8 mouse cellular contexts compared by ENCODE assay signal in genomic region chr13:105266746-105267145, GRCm38 (mm10). TPM values are rescaled to one million over a fixed set of nuclear protein-coding genes. Genes with fewer than 3 reads are reported as not detected.
A peak's percentile ranks its signal among the peaks of the same experiment; 100 is the strongest.
DNase-seq lines count a peak whose midpoint lies in the region; ATAC-seq and TF ChIP-seq lines count a peak whose summit lies in the region.

No protein-coding gene starts in this region.

- 52% methylated on average over 3 of the region's 3 CpGs for WGBS in forebrain, embryonic 12.5 days
- WGBS in kidney, embryonic 14.5 days: 63% methylated on average over 3 of the region's 3 CpGs
- WGBS in lung, embryonic 14.5 days: 55% methylated on average over 3 of the region's 3 CpGs

- no peak overlapping the region for H3K27ac ChIP-seq in forebrain, embryonic 12.5 days
- no peak overlapping the region for H3K27ac ChIP-seq in kidney, embryonic 14.5 days (ENCODE audit: low read depth, low read length)
- H3K27ac ChIP-seq in lung, embryonic 14.5 days (ENCODE audit: low read depth): no peak overlapping the region

- no peaks in the 10 kb centered on the region for H3K9me3 ChIP-seq in forebrain, embryonic 12.5 days
- no peaks in the 10 kb centered on the region for H3K9me3 ChIP-seq in kidney, embryonic 14.5 days (ENCODE audit: control insufficient read depth, low read length)
- no peaks in the 10 kb centered on the region for H3K9me3 ChIP-seq in lung, embryonic 14.5 days (ENCODE audit: low read depth, low read length)

- DNase-seq in adrenal gland, adult 2 months: peak; percentile 47
- no peak for DNase-seq in adrenal gland, adult 8-10 months
- DNase-seq in urinary bladder, postnatal 14 days (ENCODE audit: low spot score): peak; percentile 57
- no peak for DNase-seq in urinary bladder, postnatal 4 days (ENCODE audit: low spot score in 2 of 2)
- peak; percentile 88 for DNase-seq in lung, embryonic 14.5 days
- peak; percentile 4 for DNase-seq in skeletal muscle tissue, adult 2 months (ENCODE audit: low read depth, low spot score)

- H3K4me2 ChIP-seq in forebrain, embryonic 12.5 days: no peak overlapping the region
- H3K4me2 ChIP-seq in kidney, embryonic 14.5 days (replicated peaks; ENCODE audit: low read depth, low read length): no peak overlapping the region
- no peak overlapping the region for H3K4me2 ChIP-seq in lung, embryonic 14.5 days

- no peak overlapping the region for H3K4me3 ChIP-seq in forebrain, embryonic 12.5 days (replicated peaks)
- H3K4me3 ChIP-seq in kidney, embryonic 14.5 days (ENCODE audit: low read length): no peak overlapping the region
- no peak overlapping the region for H3K4me3 ChIP-seq in lung, embryonic 14.5 days (ENCODE audit: low read depth, low read length)

- peaks cover 7% of the 10 kb centered on the region; the same call in 1 of the 2 replicates for H3K36me3 ChIP-seq in forebrain, embryonic 12.5 days (replicated peaks)
- H3K36me3 ChIP-seq in kidney, embryonic 14.5 days (ENCODE audit: control insufficient read depth, insufficient read depth, low read length): no peaks in the 10 kb centered on the region
- no peaks in the 10 kb centered on the region for H3K36me3 ChIP-seq in lung, embryonic 14.5 days (ENCODE audit: insufficient read depth)

- ATAC-seq in forebrain, embryonic 12.5 days (ENCODE audit: low FRiP score): peak; percentile 69; the same call in 1 of the 2 replicates
- 0 out of 2 replicates have a peak, but pooled peaks have one; percentile 60 for ATAC-seq in kidney, embryonic 14.5 days (ENCODE audit: low FRiP score, low TSS enrichment)
- ATAC-seq in lung, embryonic 14.5 days (ENCODE audit: insufficient read depth): peak; percentile 71; the same call in 1 of the 2 replicates

- no peaks in the 10 kb centered on the region for H3K27me3 ChIP-seq in forebrain, embryonic 12.5 days
- H3K27me3 ChIP-seq in kidney, embryonic 14.5 days (ENCODE audit: control insufficient read depth, insufficient read depth, low read length): no peaks in the 10 kb centered on the region
- H3K27me3 ChIP-seq in lung, embryonic 14.5 days (ENCODE audit: insufficient read depth, low read length): no peaks in the 10 kb centered on the region

- H3K9ac ChIP-seq in forebrain, embryonic 12.5 days: no peak overlapping the region
- H3K9ac ChIP-seq in kidney, embryonic 14.5 days (ENCODE audit: low read depth, low read length): no peak overlapping the region
- H3K9ac ChIP-seq in lung, embryonic 14.5 days: no peak overlapping the region

- no peaks in the 10 kb centered on the region for H3K4me1 ChIP-seq in forebrain, embryonic 12.5 days
- no peaks in the 10 kb centered on the region for H3K4me1 ChIP-seq in kidney, embryonic 14.5 days (ENCODE audit: control insufficient read depth, insufficient read depth, low read length)
- H3K4me1 ChIP-seq in lung, embryonic 14.5 days (ENCODE audit: insufficient read depth): no peaks in the 10 kb centered on the region

- TF ChIP-seq CTCF in lung, embryonic 14.5 days (IDR thresholded peaks at IDR 0.05; ENCODE audit: low read depth): peak; percentile 68

RNA-seq across cellular contexts. Expression of gene Rnf180, which starts 27.9 kb away (rescaled TPM):
- total RNA-seq in adrenal gland, adult 2 months (2021): 10 to 100 TPM in 1 of 2 experiments, 1 to 10 TPM in 1; 5.2 to 17.6 TPM
- 0.45 and 0.71 TPM in 2 replicates for polyA plus RNA-seq in adrenal gland, adult 2 months (2012; rRNA removed)
- 10 to 100 TPM in 2 of 4 experiments, 1 to 10 TPM in 2; 4.7 to 15.5 (median 9.9) TPM for total RNA-seq in adrenal gland, adult 8-10 months (2022)
- 17.9 and 19.0 TPM in 2 replicates for polyA plus RNA-seq in forebrain, embryonic 12.5 days (2016; fragmentation: Nextera tagmentation; extraction: Ambion mirVana)
- 6.3 and 12.0 TPM in 2 replicates for polyA plus RNA-seq in kidney, embryonic 14.5 days (2014; fragmentation: Nextera tagmentation; extraction: Ambion mirVana)
- 4.1 and 6.1 TPM in 2 replicates for polyA plus RNA-seq in lung, embryonic 14.5 days (2014; fragmentation: Nextera tagmentation; extraction: Ambion mirVana)

Comparison
In these comparisons a context has a peak if more than half of its experiments do, and no peak if none do; other contexts are left out.
1. DNase-seq: peak in adrenal gland, adult 2 months (single experiment), urinary bladder, postnatal 14 days (single experiment), lung, embryonic 14.5 days (single experiment) and skeletal muscle tissue, adult 2 months (single experiment); none in adrenal gland, adult 8-10 months (single experiment) and urinary bladder, postnatal 4 days (0 of 2).
2. Peak in every context shown above with its lines, with median percentiles within 50 percentile points of each other: ATAC-seq.